Mouse (Mus musculus) v-Abl transformed pro-B cells (cell line): ENCODE results near the gene Xylb.
"Not testable (repeated sequence)": the region's sequence is repeated elsewhere in the genome, so short reads cannot be mapped to it uniquely, and the experiment has no call there.

ENCODE experiments used
- in situ Hi-C, 2 experiments: fragments of 400-800 bp; cut with MboI; formaldehyde crosslinking; loops; one replicate each; pipeline ENCODE4 v1.15.1; 2025; ENCODE audit not compliant: unreplicated experiment in 2 of 2

Gene Xylb

DNA sequence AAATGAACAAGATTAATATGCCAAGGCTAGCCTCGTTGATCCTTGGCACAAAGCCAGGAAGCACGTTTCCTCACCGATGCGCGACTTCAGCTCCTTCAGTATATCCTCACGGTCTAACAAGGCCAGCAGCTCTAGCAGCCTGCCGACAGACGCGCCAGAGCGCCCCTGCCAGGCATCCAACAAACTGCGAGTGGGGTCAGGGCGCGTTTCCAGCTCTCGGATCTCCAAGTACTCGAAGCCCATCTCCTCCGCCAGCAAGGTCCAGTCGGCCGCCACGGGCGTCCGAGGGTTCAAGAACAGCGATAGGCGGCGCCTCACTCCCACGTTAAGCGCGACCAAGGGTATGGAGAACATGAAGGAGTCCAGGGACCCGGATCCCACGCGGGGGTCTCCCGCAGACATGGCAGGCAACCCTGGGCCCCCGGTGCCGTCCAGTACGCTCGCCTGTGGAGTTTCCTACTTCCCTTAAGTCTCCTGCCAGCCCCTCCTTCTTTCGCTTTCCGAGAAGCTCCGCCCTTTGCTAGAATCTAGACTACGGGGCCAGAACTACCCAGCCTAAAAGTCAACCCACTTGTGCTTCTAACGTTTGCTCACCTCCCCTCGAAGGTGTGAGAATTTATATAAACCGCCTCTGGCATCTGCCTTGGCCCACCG, 17.5 kb upstream of the Xylb start, which contains the start of gene Acaa1a:
Acaa1a (plus strand) TSS at position 119 of the 654 bp plus-strand sequence.
- in situ Hi-C loops: loop anchor here in 1 of 2 experiments (25.0 kb wide), 1 partner anchor 627 kb away; no protein-coding TSS in a partner anchor

DNA sequence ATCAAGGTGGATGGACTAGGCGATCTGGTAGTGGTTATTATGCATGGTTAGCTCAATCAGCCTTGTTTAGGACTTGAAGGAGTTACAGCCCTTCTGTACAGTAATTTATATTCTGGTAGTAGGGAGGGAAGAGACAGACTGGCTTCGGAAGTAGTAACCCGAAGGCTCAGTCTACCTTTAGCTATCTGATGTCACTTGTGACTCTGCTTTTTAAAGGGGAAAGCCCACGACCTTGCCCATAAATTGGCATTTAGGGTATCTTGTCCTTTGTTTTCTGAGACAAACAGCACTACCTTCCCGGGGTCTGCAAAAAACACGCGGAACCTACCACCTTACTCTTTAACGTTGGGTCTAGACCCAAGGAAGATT, 17.0 kb upstream of the Xylb start:
- in situ Hi-C loops: loop anchor here in 1 of 2 experiments (25.0 kb wide), 1 partner anchor 628 kb away; no protein-coding TSS in a partner anchor

DNA sequence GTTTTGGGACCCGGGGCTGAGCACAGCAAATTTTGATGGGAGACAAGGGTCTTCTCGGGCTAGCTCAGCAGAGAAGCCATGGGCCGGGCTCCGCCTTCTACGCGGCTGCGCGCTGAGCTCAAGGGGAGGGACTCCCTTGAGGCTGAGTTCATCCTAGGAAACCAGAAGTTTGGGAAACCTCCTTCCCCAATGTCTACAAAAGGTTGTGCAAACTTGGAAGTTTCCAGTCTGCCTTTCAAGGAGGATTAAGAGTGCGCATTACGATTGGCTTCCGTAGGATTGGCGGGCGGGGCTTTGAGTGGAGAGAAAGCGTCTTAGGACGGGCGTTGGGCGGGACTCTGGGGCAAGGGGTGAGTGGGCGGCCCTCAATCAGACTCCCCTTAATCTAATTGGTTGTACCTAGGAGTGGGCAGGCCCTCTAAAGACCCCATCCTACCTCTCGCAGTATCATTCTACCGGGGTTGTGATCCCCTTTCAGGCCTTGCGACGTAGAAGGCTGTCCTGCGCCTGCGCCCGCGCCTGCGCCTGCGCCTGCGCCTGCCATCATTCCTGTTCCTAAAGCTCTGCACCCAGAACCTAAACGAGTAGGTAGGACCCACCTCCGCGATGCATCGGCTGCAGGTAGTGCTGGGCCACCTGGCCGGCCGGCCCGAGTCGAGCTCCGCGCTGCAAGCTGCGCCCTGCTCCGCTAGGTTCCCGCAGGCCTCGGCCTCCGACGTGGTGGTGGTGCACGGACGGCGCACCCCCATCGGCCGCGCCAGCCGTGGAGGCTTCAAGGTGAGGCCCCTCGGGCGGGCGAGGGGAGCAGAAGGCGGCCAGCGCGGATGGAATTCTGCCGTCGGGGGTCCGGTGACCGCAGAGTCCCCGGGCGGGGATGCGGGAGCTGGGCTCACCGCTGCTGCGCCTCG, 16.0 kb upstream of the Xylb start, which contains the start of gene Myd88:
Myd88 (minus strand) TSS at position 503 of the 908 bp plus-strand sequence.
- in situ Hi-C loops: loop anchor here in 1 of 2 experiments (25.0 kb wide), 1 partner anchor 629 kb away; no protein-coding TSS in a partner anchor

DNA sequence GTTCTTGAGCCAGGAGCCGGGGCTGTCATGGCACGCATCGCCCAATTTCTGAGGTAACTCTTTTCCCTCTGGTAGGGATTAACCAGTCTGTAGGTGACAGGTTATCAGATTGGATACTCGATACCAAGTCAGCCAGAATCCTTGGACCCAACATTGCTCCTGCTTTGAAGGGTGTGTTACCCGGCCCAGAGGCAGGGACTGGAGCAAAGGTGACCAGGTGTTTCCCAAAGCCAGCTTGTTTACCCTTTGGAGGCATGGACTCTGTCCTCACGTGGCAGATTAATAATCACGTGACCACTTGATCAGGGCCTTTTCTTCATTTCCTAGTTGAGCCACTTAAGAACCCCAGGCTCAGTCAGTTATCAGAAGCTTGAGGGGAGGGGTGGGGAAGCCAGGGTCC, 14.5 kb upstream of the Xylb start:
- in situ Hi-C loops: loop anchor here in 1 of 2 experiments (25.0 kb wide), 1 partner anchor 630 kb away; no protein-coding TSS in a partner anchor

DNA sequence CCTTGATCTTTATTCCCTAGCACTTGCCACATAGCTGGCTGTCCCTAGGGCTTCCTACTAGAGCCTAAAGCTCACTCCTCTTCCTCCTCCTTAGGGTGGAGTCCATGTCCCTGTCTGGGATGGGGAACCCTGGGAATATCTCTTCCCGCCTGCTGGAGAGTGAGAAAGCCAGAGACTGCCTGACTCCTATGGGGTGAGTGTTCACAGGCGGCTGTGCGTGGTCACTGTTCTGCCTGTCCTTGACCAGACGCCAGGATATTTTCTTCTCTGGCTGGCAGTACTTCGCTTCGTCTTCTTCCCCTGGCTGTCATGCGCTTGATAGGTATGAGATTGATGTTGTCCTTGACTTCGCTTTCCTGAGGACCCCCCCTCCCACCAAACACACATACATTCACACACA, 10.8 kb upstream of the Xylb start:
- in situ Hi-C loops: loop anchor here in 1 of 2 experiments (25.0 kb wide), 1 partner anchor 634 kb away; no protein-coding TSS in a partner anchor

DNA sequence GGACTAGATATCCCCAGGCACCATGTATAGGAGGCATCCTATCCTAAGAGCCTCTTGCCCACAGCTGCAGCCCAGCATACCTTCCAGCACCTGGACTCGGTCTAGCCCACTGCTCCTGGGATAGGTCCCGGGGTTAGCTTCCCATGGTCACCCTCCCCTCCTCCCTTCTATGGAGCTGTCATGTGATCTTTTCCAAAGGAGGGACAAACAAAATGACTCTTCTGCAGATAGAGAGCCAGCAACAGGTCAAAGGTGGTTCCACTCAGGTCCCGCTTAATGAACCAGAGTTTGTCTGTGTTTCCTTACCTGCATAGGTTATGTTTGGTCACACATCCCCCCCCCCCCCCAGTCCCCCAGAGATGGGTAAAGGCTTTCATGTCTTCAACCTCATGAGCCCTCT, 6.7 kb upstream of the Xylb start:
- in situ Hi-C loops: loop anchor here (5.0 to 10.0 kb wide), 5 partner anchors 243 to 544 kb away; partner anchors contain the start of genes Dlec1 (in 1 of the 2) and Wdr48 (in 1 of the 2)

DNA sequence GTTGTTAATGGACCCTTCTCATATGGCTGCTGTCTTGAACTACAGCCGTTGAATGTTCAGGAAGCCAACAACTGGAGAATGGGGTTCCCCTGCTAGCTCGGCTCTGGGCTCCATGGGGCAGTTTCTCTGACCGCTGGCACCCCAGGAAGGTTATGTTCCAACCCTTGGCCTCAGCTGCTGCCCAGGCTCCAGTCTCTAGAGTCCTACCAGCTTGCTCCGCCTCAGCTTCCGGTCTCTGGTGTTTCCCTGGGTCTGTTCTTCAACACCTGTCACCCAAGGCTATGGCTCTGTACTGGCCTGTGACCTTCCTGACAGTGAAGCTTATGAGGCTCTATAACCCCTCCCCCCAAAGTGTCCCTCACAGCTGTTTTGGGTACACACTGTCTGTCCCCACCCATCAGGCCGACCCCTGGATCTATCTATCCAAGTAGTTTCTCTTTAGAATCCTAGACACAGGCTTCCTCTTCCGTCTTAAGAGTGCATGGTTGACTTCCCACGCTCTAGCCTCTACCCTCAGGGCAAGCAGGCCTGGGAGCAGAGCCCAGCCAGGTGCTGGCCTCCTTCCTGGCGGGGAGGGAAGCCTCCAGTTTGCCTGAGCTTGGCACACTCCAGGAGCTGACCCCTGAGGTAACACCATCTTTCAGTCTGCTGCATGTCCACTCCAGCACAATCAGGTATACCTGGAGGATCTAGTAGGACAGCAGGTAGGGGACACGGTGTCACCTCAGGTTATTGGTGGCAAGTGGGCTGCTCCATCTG, 6.1 kb upstream of the Xylb start:
- in situ Hi-C loops: loop anchor here (5.0 to 10.0 kb wide), 5 partner anchors 244 to 544 kb away; partner anchors contain the start of genes Dlec1 (in 1 of the 2) and Wdr48 (in 1 of the 2)

DNA sequence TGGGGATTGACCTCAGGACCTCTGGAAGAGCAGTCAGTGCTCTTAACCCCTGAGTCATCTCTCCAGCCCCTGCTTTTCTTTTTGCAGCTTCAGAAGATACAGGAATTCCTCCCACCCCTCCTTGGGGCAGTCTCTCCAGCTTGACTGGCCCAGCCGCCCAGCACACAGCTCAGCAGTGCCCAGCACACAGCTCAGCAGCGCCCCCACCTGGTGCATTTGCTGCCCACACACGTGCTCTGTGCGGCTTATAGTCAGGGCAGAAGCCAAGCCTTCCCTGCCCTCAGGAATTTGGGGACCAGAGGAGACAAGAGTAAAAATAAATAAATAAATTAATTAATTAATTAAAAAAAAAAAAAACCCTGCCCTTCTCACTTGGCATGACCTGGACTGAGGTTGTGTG, 5.1 kb upstream of the Xylb start:
- in situ Hi-C loops: loop anchor here (5.0 to 10.0 kb wide), 5 partner anchors 245 to 543 kb away; partner anchors contain the start of genes Dlec1 (in 1 of the 2) and Wdr48 (in 1 of the 2)

DNA sequence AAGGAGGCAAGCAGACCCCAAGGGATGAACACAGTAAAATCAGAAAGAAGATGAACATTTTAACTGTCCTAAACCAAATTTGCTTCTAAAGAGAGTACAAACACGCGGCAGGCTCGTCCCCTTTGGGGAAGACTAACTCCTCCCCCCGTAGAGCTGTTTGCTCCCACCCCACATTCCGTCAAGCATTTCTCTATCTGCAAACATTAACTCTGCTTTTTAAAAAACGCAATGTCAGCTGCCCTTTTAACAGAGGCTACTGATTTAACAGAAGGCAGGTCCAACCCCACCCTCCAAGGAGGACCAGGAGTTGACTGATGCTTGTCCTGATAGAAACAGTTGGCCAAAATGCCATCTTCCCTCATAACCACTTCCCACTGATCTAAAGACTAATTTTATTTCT, 3.3 kb upstream of the Xylb start:
- in situ Hi-C loops: loop anchor here (5.0 to 10.0 kb wide), 5 partner anchors 247 to 541 kb away; partner anchors contain the start of genes Dlec1 (in 1 of the 2) and Wdr48 (in 1 of the 2)

DNA sequence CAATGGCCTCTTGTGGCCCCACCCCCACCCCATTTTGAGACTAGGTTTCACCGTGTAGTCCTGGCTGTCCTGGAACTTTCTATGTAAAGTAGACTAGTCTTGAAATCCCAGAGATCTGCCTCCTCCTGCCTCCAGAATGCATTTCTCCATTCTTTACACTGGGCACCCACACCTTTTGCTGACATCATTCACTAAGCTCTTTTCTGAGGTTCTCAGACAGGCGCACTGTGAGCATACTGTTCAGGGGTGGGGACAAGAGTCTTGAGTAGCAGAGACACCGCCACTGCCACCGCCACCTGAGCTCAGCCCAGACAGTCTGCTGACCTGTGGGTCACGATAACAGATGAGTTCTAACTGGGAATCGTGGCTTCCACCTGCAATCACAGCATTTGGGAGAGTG, 1.2 kb upstream of the Xylb start:
- in situ Hi-C loops: loop anchor here (5.0 to 10.0 kb wide), 5 partner anchors 46 to 539 kb away; partner anchors contain the start of genes Acvr2b (in 1 of the 2), Dlec1 (in 1 of the 2) and Wdr48 (in 1 of the 2)

DNA sequence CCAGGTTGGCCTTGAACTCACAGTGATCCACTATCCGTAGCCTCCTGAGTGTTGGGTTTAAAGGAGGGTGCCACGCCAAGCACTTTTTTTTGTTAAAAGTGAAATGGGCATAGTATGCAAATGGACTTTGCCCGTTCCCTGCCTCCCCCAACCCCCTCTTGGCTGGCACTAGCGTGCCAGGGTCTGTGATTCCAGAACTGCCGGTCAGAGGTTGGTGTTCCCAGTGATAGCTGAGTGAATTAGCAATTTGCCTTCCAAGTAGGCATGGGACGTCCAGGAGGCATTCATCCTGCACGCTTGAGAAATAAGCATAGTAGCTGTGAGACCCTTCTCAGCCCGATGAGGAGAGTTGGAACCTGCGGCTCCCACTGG, 863 bp downstream of the Xylb start:
- in situ Hi-C loops: loop anchor here (5.0 to 10.0 kb wide), 5 partner anchors 44 to 537 kb away; partner anchors contain the start of genes Acvr2b (in 1 of the 2), Dlec1 (in 1 of the 2) and Wdr48 (in 1 of the 2)

DNA sequence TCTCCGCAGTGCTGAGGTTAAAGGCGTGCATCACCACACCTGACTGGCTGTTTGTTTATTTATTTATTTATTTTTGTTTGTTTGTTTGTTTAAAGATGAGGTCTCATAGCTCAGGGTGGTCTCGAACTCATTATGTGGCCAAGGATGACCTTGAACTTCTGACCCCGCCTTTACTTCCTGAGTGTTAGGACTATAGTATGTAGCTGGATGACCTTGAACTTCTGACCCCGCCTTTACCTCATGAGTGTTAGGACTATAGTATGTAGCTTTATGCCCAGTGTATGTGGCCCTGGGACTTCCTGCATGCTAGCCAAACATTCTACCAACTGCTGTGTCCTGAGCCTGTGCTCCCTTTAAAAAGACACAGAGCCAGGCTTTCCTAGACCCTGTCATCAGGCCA, 4.2 kb downstream of the Xylb start:
- in situ Hi-C loops: loop anchor here (5.0 to 10.0 kb wide), 2 partner anchors 66 to 207 kb away; partner anchors contain the start of genes Acaa1b (in 1 of the 2) and Gm47289 (in 1 of the 2)

DNA sequence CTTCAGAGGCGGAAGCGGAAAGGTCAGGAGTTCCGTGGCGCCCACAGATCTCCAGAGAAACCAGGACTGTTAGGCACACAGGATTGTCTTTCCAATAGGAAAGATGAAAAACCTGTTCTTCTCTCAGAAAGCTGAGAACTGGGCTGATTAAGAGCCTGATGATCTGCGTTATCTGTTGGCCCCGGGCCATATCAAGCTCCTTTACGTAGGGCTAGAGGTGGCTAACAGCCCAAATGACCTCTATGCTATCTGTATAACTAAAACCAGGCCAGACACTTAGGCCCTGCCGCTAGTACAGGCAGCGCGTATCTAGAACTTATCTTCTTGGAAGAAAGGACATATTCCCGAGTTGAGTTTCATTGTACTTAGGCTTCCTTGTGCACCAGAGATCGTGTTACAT, 6.0 kb downstream of the Xylb start:
- in situ Hi-C loops: loop anchor here (5.0 to 10.0 kb wide), 2 partner anchors 64 to 208 kb away; partner anchors contain the start of genes Acaa1b (in 1 of the 2) and Gm47289 (in 1 of the 2)

DNA sequence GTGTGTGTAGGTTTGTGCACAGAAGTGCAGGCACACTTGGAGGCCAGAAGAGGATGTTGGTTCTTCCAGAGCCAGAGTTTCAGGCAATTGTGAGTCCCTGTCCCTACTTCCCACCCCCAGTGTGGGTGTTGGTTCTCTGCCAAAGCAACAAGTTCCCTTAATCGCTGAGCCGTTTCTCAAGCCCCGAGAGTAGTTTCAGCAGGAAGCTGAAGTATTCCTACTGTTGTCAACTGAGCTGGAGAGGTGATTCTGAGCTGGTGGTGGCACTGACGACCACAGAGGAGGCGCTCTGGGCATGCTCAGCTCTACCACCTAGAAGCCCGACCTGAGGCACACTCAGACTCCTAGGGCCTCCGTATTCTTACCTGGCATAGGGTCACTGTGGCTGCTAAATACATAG, 8.1 kb downstream of the Xylb start, which contains the start of gene Slc22a14:
Slc22a14 (minus strand) TSS at position 270 of the 400 bp plus-strand sequence.
- in situ Hi-C loops: loop anchor here in 1 of 2 experiments (10.0 kb wide), 1 partner anchor 210 kb away; the partner anchor contains the start of genes Acaa1b and Gm47289

DNA sequence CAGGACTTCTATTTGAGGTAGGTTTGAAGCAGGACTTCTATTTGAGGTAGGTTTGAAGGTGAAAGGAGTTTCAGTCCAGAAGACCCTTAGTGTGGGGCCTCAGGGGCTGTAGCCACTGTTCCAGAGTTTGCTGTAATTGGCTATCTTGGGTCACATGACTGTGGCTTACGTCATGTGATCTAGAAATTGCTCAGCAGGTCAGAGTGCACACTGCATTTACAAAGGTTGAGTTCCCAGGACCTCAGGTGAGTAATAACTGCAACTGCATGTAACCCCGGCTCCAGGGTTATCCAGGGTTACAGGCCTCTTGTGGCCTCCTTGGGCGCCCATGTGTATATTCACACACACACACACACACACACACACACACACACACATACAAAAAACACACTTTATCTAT, 11.2 kb downstream of the Xylb start:
- in situ Hi-C loops: loop anchor here in 1 of 2 experiments (10.0 kb wide), 1 partner anchor 214 kb away; the partner anchor contains the start of genes Acaa1b and Gm47289

DNA sequence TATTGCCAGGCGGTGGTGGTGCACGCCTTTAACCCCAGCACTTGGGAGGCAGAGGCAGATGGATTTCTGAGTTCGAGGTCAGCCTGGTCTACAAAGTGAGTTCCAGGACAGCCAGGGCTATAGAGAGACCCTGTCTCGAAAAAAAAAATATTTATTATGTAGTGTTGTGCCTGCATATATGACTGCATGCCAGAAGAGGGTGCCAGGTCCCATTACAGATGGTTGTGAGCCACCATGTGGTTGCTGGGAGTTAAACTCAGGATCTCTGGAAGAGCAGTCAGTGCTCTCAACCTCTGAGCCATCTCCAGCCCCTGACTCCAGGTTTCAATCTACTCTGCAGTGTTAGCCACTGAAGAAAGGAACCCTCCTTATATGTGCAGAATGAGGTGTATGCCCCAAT, 13.6 kb downstream of the Xylb start:
- in situ Hi-C loops: not testable (repeated sequence)

DNA sequence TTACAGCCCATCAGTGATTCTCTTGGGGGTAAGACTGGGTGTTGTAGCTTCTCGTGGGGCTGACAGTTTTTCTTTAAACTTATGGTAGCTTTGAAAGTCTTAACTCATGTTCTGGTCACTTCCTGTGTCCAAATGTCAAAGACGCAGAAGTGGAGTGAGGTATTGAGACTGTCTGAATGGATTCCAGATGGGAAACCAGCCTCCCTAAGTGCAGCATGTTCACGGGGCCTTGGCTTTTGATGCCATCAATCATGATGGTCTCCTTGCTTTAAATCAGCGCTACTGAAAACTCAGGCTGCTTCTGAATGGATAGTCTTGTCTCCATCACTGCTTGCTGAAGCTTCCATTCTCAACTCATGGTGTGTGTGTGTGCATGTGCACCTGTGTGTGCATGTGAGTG, 14.1 kb downstream of the Xylb start:
- in situ Hi-C loops: no loop called here

DNA sequence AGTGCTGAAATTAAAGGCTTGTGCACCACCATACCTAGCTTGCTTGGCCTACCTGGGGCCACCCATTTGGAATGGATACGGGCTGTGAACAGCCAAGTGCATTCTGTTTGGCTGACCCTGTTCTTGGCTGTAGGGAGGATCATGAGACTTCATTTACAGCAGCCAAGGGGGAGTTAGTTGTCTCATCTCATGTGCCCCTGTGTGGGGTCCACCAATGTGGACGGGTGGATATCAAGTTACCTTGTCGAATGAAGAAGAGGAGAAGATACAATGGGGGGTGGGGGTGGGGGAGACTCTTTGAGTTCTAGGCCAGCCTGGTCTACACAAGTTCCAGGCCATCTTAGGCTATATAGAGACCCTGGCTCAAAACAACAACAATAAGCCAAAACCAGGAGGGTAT, 17.8 kb downstream of the Xylb start:
- in situ Hi-C loops: no loop called here

DNA sequence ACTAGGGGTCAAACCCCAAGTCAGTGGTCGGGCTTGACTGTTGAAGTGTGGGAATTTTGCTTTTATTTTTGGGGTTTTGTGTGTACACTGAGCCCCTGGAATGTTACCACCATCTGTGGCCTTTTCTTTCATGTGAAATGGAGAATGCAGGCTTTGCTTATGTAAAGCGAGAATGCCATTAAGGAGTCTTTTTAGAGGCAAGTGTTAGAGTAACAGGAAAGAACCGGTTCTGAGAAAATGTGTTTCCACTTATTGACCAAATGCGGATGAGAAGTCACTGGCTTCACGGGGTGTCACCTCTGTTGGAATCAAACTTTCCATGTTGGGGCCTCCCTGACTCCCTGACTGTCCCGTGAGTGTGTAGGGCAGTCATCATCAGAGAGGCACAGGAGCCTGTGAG, 18.4 kb downstream of the Xylb start:
- in situ Hi-C loops: no loop called here
